Mouse (Mus musculus) T-helper 1 cell (primary cell): ENCODE results near the gene Rxfp4.

Experiments
- in situ Hi-C: fragments of 300-600 bp; cut with MboI, MseI; formaldehyde crosslinking; loops from one replicate; pipeline ENCODE4 v1.15.1; 2025; ENCODE audit warnings: high pct_unique_total_duplicates

The Rxfp4 gene

GRCm38 (mm10) chr3:88652846-88653515 is at the start of gene Rxfp4:
Rxfp4 (minus strand) TSS chr3:88653142.
- in situ Hi-C loops = loop anchor here (5.0 kb wide), 1 partner anchor 256 kb away; no protein-coding TSS in a partner anchor

- in situ Hi-C loops = loop anchor here (10.0 kb wide), 1 partner anchor 66 kb away; no protein-coding TSS in a partner anchor
These were observed 48.3 kb upstream of the Rxfp4 start for GRCm38 (mm10) chr3:88701222-88701621.

- in situ Hi-C loops = loop anchor here (10.0 kb wide), 1 partner anchor 65 kb away; no protein-coding TSS in a partner anchor
These were observed 47.3 kb upstream of the Rxfp4 start for GRCm38 (mm10) chr3:88700247-88700646.

- in situ Hi-C loops = loop anchor here (5.0 to 10.0 kb wide), 4 partner anchors 344 to 1318 kb away; no protein-coding TSS in a partner anchor
These were observed 45.9 kb upstream of the Rxfp4 start for GRCm38 (mm10) chr3:88698834-88699233.

GRCm38 (mm10) chr3:88698051-88698450 is 45.1 kb upstream of the Rxfp4 start:
- in situ Hi-C loops = loop anchor here (5.0 to 10.0 kb wide), 4 partner anchors 343 to 1319 kb away; no protein-coding TSS in a partner anchor

GRCm38 (mm10) chr3:88695545-88695944 is 42.6 kb upstream of the Rxfp4 start:
- in situ Hi-C loops = loop anchor here (5.0 to 10.0 kb wide), 4 partner anchors 341 to 1322 kb away; no protein-coding TSS in a partner anchor

GRCm38 (mm10) chr3:88689079-88689478 is 36.1 kb upstream of the Rxfp4 start:
- in situ Hi-C loops = no loop called here

GRCm38 (mm10) chr3:88686734-88687611 is 34.0 kb upstream of the Rxfp4 start:
- in situ Hi-C loops = no loop called here

GRCm38 (mm10) chr3:88685958-88686451 is 33.1 kb upstream of the Rxfp4 start:
- in situ Hi-C loops = no loop called here

GRCm38 (mm10) chr3:88684980-88685941 is 32.3 kb upstream of the Rxfp4 start, which contains the start of gene Khdc4:
Khdc4 (plus strand) TSS chr3:88685803.
- in situ Hi-C loops = no loop called here

GRCm38 (mm10) chr3:88684236-88684979 is 31.5 kb upstream of the Rxfp4 start:
- in situ Hi-C loops = no loop called here

- in situ Hi-C loops = no loop called here
These were observed 30.9 kb upstream of the Rxfp4 start for GRCm38 (mm10) chr3:88683814-88684213.

- in situ Hi-C loops = loop anchor here (5.0 kb wide), 1 partner anchor 55 kb away; no protein-coding TSS in a partner anchor
These were observed 24.5 kb upstream of the Rxfp4 start for GRCm38 (mm10) chr3:88677399-88677798.

- in situ Hi-C loops = no loop called here
These were observed 11.2 kb upstream of the Rxfp4 start for GRCm38 (mm10) chr3:88664095-88664494.

- in situ Hi-C loops = no loop called here
These were observed 6.9 kb upstream of the Rxfp4 start for GRCm38 (mm10) chr3:88659798-88660197.

GRCm38 (mm10) chr3:88658441-88659127 is 5.6 kb upstream of the Rxfp4 start:
- in situ Hi-C loops = no loop called here

- in situ Hi-C loops = no loop called here
These were observed 2.7 kb upstream of the Rxfp4 start for GRCm38 (mm10) chr3:88655619-88656018.

- in situ Hi-C loops = loop anchor here (5.0 kb wide), 1 partner anchor 257 kb away; no protein-coding TSS in a partner anchor
These were observed 1.7 kb upstream of the Rxfp4 start for GRCm38 (mm10) chr3:88654621-88655020.
